ENCODE assay signal across 22 mouse cellular contexts in the genomic region with DNA sequence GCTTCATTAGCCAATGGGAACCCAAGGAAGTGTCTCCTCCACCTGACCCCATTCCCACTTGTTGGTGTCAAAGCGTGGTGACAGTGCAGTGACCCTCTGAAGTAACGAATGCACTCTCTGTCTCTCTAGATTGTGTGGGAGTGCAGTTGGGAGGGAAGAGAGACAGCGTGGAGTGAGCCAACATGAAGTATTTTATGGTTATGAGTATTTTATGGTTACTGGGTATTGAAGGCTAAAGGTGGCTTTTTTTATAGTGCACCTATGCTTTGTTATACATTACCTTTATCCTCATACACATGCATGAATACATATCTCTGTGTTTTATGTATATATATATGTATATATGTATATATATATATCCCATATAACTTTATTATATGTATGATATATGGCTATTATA. TPM values are rescaled to one million over a fixed set of nuclear protein-coding genes. Genes with fewer than 3 reads are reported as not detected.
"Had no signal": no experiment of that assay in that cellular context is flagged by ENCODE, and none has a peak within 500 bp of the region (broad histone marks: within the 10 kb centered on the region; RNA-seq: fewer than 3 reads in every experiment).

No protein-coding gene starts in this region.

- H3K27ac ChIP-seq: neural tube, embryonic 12.5 days; neural tube, embryonic 13.5 days; neural tube, embryonic 15.5 days; stomach, embryonic 15.5 days; stomach, postnatal 0 days had no signal

- H3K4me3 ChIP-seq: neural tube, embryonic 12.5 days; neural tube, embryonic 13.5 days; neural tube, embryonic 15.5 days; stomach, embryonic 15.5 days had no signal

- DNase-seq: retina, postnatal 1 day; right cerebral cortex, adult 18-20 months; right cerebral cortex, postnatal 14 days; right cerebral cortex, postnatal 25 days; right cerebral cortex, postnatal 4 days; spleen, adult 18-20 months; thymus, adult 18-20 months; thymus, adult 2 months; thymus, postnatal 14 days; thymus, postnatal 25 days; thymus, postnatal 36 days; thymus, postnatal 4 days had no signal

- H3K4me2 ChIP-seq: neural tube, embryonic 12.5 days; neural tube, embryonic 13.5 days; neural tube, embryonic 15.5 days; stomach, embryonic 15.5 days had no signal

- H3K36me3 ChIP-seq: neural tube, embryonic 12.5 days; neural tube, embryonic 13.5 days; neural tube, embryonic 15.5 days; stomach, embryonic 15.5 days had no signal

- H3K9me3 ChIP-seq: neural tube, embryonic 12.5 days; neural tube, embryonic 13.5 days; neural tube, embryonic 15.5 days; stomach, embryonic 15.5 days had no signal

- H3K9ac ChIP-seq: neural tube, embryonic 12.5 days; neural tube, embryonic 13.5 days; neural tube, embryonic 15.5 days; stomach, embryonic 15.5 days had no signal

- H3K27me3 ChIP-seq: neural tube, embryonic 12.5 days; neural tube, embryonic 13.5 days; neural tube, embryonic 15.5 days; stomach, embryonic 15.5 days had no signal

- H3K4me1 ChIP-seq: neural tube, embryonic 15.5 days; stomach, embryonic 15.5 days had no signal

RNA-seq across cellular contexts. Expression of a gene that starts 8.7 kb away (rescaled TPM):
- total RNA-seq: neutrophil, adult 5-6 weeks had no signal
- polyA plus RNA-seq: small intestine, adult 2 months; stomach, embryonic 14.5 days; stomach, embryonic 16.5 days; stomach, postnatal 0 days; thymus, postnatal 0 days had no signal

RNA-seq across cellular contexts. Expression of a gene that starts 41.4 kb away (rescaled TPM):
- total RNA-seq: neutrophil, adult 5-6 weeks had no signal
